7 mouse cellular contexts compared by ENCODE assay signal in the genomic region with DNA sequence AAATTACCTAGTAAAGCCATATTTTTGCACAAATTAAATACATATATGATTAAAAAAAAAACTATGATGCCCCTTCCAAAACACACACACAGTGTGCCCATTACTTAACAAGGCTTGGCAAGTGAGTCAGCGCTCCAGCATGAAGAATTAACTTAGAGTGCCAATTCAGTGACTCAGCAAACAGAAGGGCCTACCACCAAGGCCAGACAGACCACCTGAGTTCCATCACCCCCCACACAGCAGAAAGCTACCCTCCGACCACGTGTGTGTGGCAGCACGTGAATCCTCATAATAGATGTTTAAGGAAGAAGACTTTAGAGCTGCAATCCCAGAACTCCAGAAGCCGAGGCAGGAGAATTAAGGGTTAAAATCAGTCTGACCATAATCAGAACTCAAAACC. TPM values are rescaled to one million over a fixed set of nuclear protein-coding genes. Genes with fewer than 3 reads are reported as not detected.
A peak's percentile ranks its signal among the peaks of the same experiment; 100 is the strongest.
DNase-seq lines count a peak whose midpoint lies in the region; ATAC-seq and TF ChIP-seq lines count a peak whose summit lies in the region.

No protein-coding gene starts in this region.

- H3K36me3 ChIP-seq in testis, adult 2 months (ENCODE audit: control insufficient read depth, insufficient read depth, low read length), result peaks cover 4% of the 10 kb centered on the region
- peaks cover 59% of the 10 kb centered on the region for H3K36me3 ChIP-seq in embryonic facial prominence, embryonic 10.5 days (replicated peaks)
- H3K36me3 ChIP-seq in intestine, embryonic 16.5 days (ENCODE audit: control insufficient read depth, insufficient read depth, low read length), result peaks cover 8% of the 10 kb centered on the region
- H3K36me3 ChIP-seq in neural tube, embryonic 14.5 days (ENCODE audit: control insufficient read depth, insufficient read depth, low read length), result peaks cover 32% of the 10 kb centered on the region

- no peak for ATAC-seq in intestine, embryonic 16.5 days
- no peak for ATAC-seq in neural tube, embryonic 14.5 days (ENCODE audit: low read depth)

- H3K4me2 ChIP-seq in intestine, embryonic 16.5 days (ENCODE audit: low read depth, low read length), result peak overlapping the region; percentile 86
- peak overlapping the region; percentile 97 for H3K4me2 ChIP-seq in neural tube, embryonic 14.5 days (ENCODE audit: low read depth, low read length)

- H3K9me3 ChIP-seq in embryonic facial prominence, embryonic 10.5 days, result no peaks in the 10 kb centered on the region
- H3K9me3 ChIP-seq in intestine, embryonic 16.5 days (ENCODE audit: control insufficient read depth, low read length), result no peaks in the 10 kb centered on the region
- no peaks in the 10 kb centered on the region for H3K9me3 ChIP-seq in neural tube, embryonic 14.5 days (ENCODE audit: control insufficient read depth, low read length)

- no peak overlapping the region for H3K27ac ChIP-seq in testis, adult 2 months (ENCODE audit: control insufficient read depth, insufficient read depth, low read depth, low read length)
- peak overlapping the region; percentile 99 for H3K27ac ChIP-seq in embryonic facial prominence, embryonic 10.5 days (replicated peaks)
- no peak overlapping the region for H3K27ac ChIP-seq in intestine, embryonic 16.5 days (ENCODE audit: low read length)
- H3K27ac ChIP-seq in neural tube, embryonic 14.5 days (ENCODE audit: low read depth, low read length), result no peak overlapping the region

- H3K9ac ChIP-seq in intestine, embryonic 16.5 days (ENCODE audit: low read depth, low read length), result peak overlapping the region; percentile 94; the same call in 1 of the 2 replicates
- H3K9ac ChIP-seq in neural tube, embryonic 14.5 days (replicated peaks; ENCODE audit: low read depth, low read length), result peak overlapping the region; percentile 88; the same call in 1 of the 2 replicates

- DNase-seq in testis, postnatal 10 days (ENCODE audit: low spot score), result no peak
- no peak for DNase-seq in embryonic facial prominence, embryonic 10.5 days (ENCODE audit: low spot score)
- DNase-seq in spleen, postnatal 36 days (ENCODE audit: low spot score in 2 of 2), result no peak
- no peak for DNase-seq in thymus, postnatal 0 days (ENCODE audit: low spot score)

- 49% methylated on average over 5 of the region's 5 CpGs for WGBS in embryonic facial prominence, embryonic 10.5 days
- 21% methylated on average over 5 of the region's 5 CpGs for WGBS in intestine, embryonic 16.5 days
- 49% methylated on average over 5 of the region's 5 CpGs for WGBS in neural tube, embryonic 14.5 days

- H3K4me1 ChIP-seq in testis, adult 2 months (ENCODE audit: control insufficient read depth, insufficient read depth, low read length), result peaks cover 7% of the 10 kb centered on the region
- peaks cover 14% of the 10 kb centered on the region for H3K4me1 ChIP-seq in embryonic facial prominence, embryonic 10.5 days
- H3K4me1 ChIP-seq in intestine, embryonic 16.5 days (ENCODE audit: control insufficient read depth, insufficient read depth, low read length), result peaks cover 7% of the 10 kb centered on the region; the same call in 1 of the 2 replicates
- peaks cover 8% of the 10 kb centered on the region for H3K4me1 ChIP-seq in neural tube, embryonic 14.5 days (ENCODE audit: control insufficient read depth, insufficient read depth, low read length)

- peak overlapping the region; percentile 58 for H3K4me3 ChIP-seq in testis, adult 2 months (ENCODE audit: control insufficient read depth, low read depth, low read length)
- H3K4me3 ChIP-seq in embryonic facial prominence, embryonic 10.5 days, result peak overlapping the region; percentile 92
- peak overlapping the region; percentile 88 for H3K4me3 ChIP-seq in intestine, embryonic 16.5 days (ENCODE audit: low read length)
- peak overlapping the region; percentile 82 for H3K4me3 ChIP-seq in neural tube, embryonic 14.5 days (ENCODE audit: low read depth, low read length)

- TF ChIP-seq CTCF in testis, adult 2 months (IDR thresholded peaks at IDR 0.05; ENCODE audit: control insufficient read depth, insufficient read depth, insufficient replicate concordance, low read depth, low read length), result no peak

- no peak for TF ChIP-seq POLR2A in testis, adult 2 months (IDR thresholded peaks at IDR 0.05; ENCODE audit: control insufficient read depth, low read depth, low read length)

- no peaks in the 10 kb centered on the region for H3K27me3 ChIP-seq in testis, adult 2 months (ENCODE audit: control insufficient read depth, insufficient read depth, low read length)
- H3K27me3 ChIP-seq in embryonic facial prominence, embryonic 10.5 days (replicated peaks; ENCODE audit: low read depth, poor library complexity, severe bottlenecking), result no peaks in the 10 kb centered on the region
- no peaks in the 10 kb centered on the region for H3K27me3 ChIP-seq in intestine, embryonic 16.5 days (replicated peaks; ENCODE audit: control insufficient read depth, insufficient read depth, low read length)
- no peaks in the 10 kb centered on the region for H3K27me3 ChIP-seq in neural tube, embryonic 14.5 days (ENCODE audit: control insufficient read depth, insufficient read depth, low read length)

RNA-seq across cellular contexts. Expression of a gene that starts 1.8 kb away (rescaled TPM):
- 19.8 and 20.1 TPM in 2 replicates for polyA plus RNA-seq in testis, adult 2 months (2012; rRNA removed)
- 151 and 152 TPM in 2 replicates for polyA plus RNA-seq in embryonic facial prominence, embryonic 10.5 days (2016; fragmentation: Nextera tagmentation; extraction: Ambion mirVana)
- 67.2 and 69.6 TPM in 2 replicates for polyA plus RNA-seq in intestine, embryonic 16.5 days (2015; fragmentation: Nextera tagmentation; extraction: Ambion mirVana)
- 99.6 and 105 TPM in 2 replicates for polyA plus RNA-seq in neural tube, embryonic 14.5 days (2014; fragmentation: Nextera tagmentation; extraction: Ambion mirVana)
- polyA plus RNA-seq in thymus, postnatal 0 days (2015; fragmentation: Nextera tagmentation; extraction: Ambion mirVana), result 98.8 and 108 TPM in 2 replicates

RNA-seq across cellular contexts. Expression of a gene that starts 38.4 kb away (rescaled TPM):
- polyA plus RNA-seq in testis, adult 2 months (2012; rRNA removed), result 11.4 and 15.1 TPM in 2 replicates
- 64.5 and 64.6 TPM in 2 replicates for polyA plus RNA-seq in embryonic facial prominence, embryonic 10.5 days (2016; fragmentation: Nextera tagmentation; extraction: Ambion mirVana)
- 41.2 and 43.7 TPM in 2 replicates for polyA plus RNA-seq in intestine, embryonic 16.5 days (2015; fragmentation: Nextera tagmentation; extraction: Ambion mirVana)
- polyA plus RNA-seq in neural tube, embryonic 14.5 days (2014; fragmentation: Nextera tagmentation; extraction: Ambion mirVana), result 70.7 and 72.0 TPM in 2 replicates
- polyA plus RNA-seq in thymus, postnatal 0 days (2015; fragmentation: Nextera tagmentation; extraction: Ambion mirVana), result 51.1 and 55.8 TPM in 2 replicates

RNA-seq across cellular contexts. Expression of a gene that starts 38.5 kb away (rescaled TPM):
- 88.1 and 104 TPM in 2 replicates for polyA plus RNA-seq in testis, adult 2 months (2012; rRNA removed)
- polyA plus RNA-seq in embryonic facial prominence, embryonic 10.5 days (2016; fragmentation: Nextera tagmentation; extraction: Ambion mirVana), result 0.39 TPM in 1 of 2 replicates, not detected in the other
- polyA plus RNA-seq in intestine, embryonic 16.5 days (2015; fragmentation: Nextera tagmentation; extraction: Ambion mirVana), result 0.43 TPM in 1 of 2 replicates, not detected in the other
- 0.40 TPM in 1 of 2 replicates, not detected in the other for polyA plus RNA-seq in neural tube, embryonic 14.5 days (2014; fragmentation: Nextera tagmentation; extraction: Ambion mirVana)
- not detected in 2 replicates for polyA plus RNA-seq in thymus, postnatal 0 days (2015; fragmentation: Nextera tagmentation; extraction: Ambion mirVana)

RNA-seq across cellular contexts. Expression of a gene that starts 40.1 kb away (rescaled TPM):
- 0.48 and 1.1 TPM in 2 replicates for polyA plus RNA-seq in testis, adult 2 months (2012; rRNA removed)
- polyA plus RNA-seq in embryonic facial prominence, embryonic 10.5 days (2016; fragmentation: Nextera tagmentation; extraction: Ambion mirVana), result not detected in 2 replicates
- polyA plus RNA-seq in intestine, embryonic 16.5 days (2015; fragmentation: Nextera tagmentation; extraction: Ambion mirVana), result not detected in 2 replicates
- polyA plus RNA-seq in neural tube, embryonic 14.5 days (2014; fragmentation: Nextera tagmentation; extraction: Ambion mirVana), result not detected in 2 replicates
- polyA plus RNA-seq in thymus, postnatal 0 days (2015; fragmentation: Nextera tagmentation; extraction: Ambion mirVana), result not detected in 2 replicates

RNA-seq across cellular contexts. Expression of a gene that starts 49.8 kb away (rescaled TPM):
- not detected in 2 replicates for polyA plus RNA-seq in testis, adult 2 months (2012; rRNA removed)
- 0.20 and 0.26 TPM in 2 replicates for polyA plus RNA-seq in embryonic facial prominence, embryonic 10.5 days (2016; fragmentation: Nextera tagmentation; extraction: Ambion mirVana)
- polyA plus RNA-seq in intestine, embryonic 16.5 days (2015; fragmentation: Nextera tagmentation; extraction: Ambion mirVana), result 0.31 TPM in 1 of 2 replicates, not detected in the other
- polyA plus RNA-seq in neural tube, embryonic 14.5 days (2014; fragmentation: Nextera tagmentation; extraction: Ambion mirVana), result not detected in 2 replicates
- 0.18 TPM in 1 of 2 replicates, not detected in the other for polyA plus RNA-seq in thymus, postnatal 0 days (2015; fragmentation: Nextera tagmentation; extraction: Ambion mirVana)

Comparison
In these comparisons a context has a peak if more than half of its experiments do, and no peak if none do; other contexts are left out.
1. RNA of a gene that starts 38.5 kb away (polyA plus RNA-seq): 88.1 to 104 TPM in testis, adult 2 months; 0.43 TPM in intestine, embryonic 16.5 days, 0.40 TPM in neural tube, embryonic 14.5 days, 0.39 TPM in embryonic facial prominence, embryonic 10.5 days and not detected in thymus, postnatal 0 days; every median in the first group is over 10 times any median in the second.
2. Peak in every context shown above with its lines, with median percentiles within 50 percentile points of each other: H3K4me3 ChIP-seq.